Mouse (Mus musculus) midbrain, postnatal 0 days (tissue): Measurements from ENCODE around the gene Tpst2. TPM values are rescaled to one million over a fixed set of nuclear protein-coding genes. Genes with fewer than 3 reads are reported as not detected.

Source experiments
- ATAC-seq: fragments of 200-750 bp; cut with Nextera tagmentation; 2 replicates; pipeline ENCODE4 v1.8.0; 2017; ENCODE audit warnings: moderate number of reproducible peaks, mild to moderate bottlenecking, moderate TSS enrichment, moderate library complexity; ENCODE audit not compliant: low FRiP score
- DNase-seq: peaks from one replicate; pipeline ENCODE4 v3.0.0-alpha.2; 2015; ENCODE audit warnings: low spot score
- H3K27ac ChIP-seq: fragments of 300-500 bp; sonication (generic); 2 replicates; pipeline ENCODE4 v1.5.1; 2014; ENCODE audit warnings: low read depth, mild to moderate bottlenecking, low read length, mixed read lengths
- H3K27me3 ChIP-seq: fragments of 300-500 bp; sonication (generic); 2 replicates; pipeline ENCODE4 v1.6.1; 2014; ENCODE audit warnings: low read length, control low read depth, mixed read lengths; ENCODE audit not compliant: insufficient read depth
- H3K36me3 ChIP-seq: fragments of 300-500 bp; sonication (generic); 2 replicates; pipeline ENCODE4 v1.6.1; 2014; ENCODE audit warnings: low read length, control low read depth, mixed read lengths; ENCODE audit not compliant: insufficient read depth
- H3K4me1 ChIP-seq: fragments of 300-500 bp; sonication (generic); 2 replicates; pipeline ENCODE4 v1.6.1; 2014; ENCODE audit warnings: mild to moderate bottlenecking, control low read depth, antibody characterized with exemption, low read length, mixed read lengths; ENCODE audit not compliant: insufficient read depth
- H3K4me2 ChIP-seq: fragments of 300-500 bp; sonication (generic); 2 replicates; pipeline ENCODE4 v1.6.1; 2014; ENCODE audit warnings: low read depth, mild to moderate bottlenecking, low read length, mixed read lengths; ENCODE audit not compliant: poor library complexity, severe bottlenecking
- H3K4me3 ChIP-seq: fragments of 300-500 bp; sonication (generic); 2 replicates; pipeline ENCODE4 v1.5.1; 2014; ENCODE audit warnings: low read depth, mild to moderate bottlenecking, low read length, moderate library complexity
- H3K9ac ChIP-seq: fragments of 300-500 bp; sonication (generic); replicated peaks from 2 replicates; pipeline ENCODE4 v1.6.1; 2014; ENCODE audit warnings: mild to moderate bottlenecking, low read length, moderate library complexity, mixed read lengths; ENCODE audit not compliant: poor library complexity, severe bottlenecking
- H3K9me3 ChIP-seq: fragments of 300-500 bp; sonication (generic); 2 replicates; pipeline ENCODE4 v1.6.1; 2016; ENCODE audit warnings: low read length, control low read depth
- CTCF ChIP-seq: IDR thresholded peaks from 2 replicates; pipeline ENCODE4 v1.5.1; 2016; ENCODE audit warnings: antibody characterized with exemption, mild to moderate bottlenecking
- WGBS: fragments of 180-500 bp; shearing (Covaris S2); extraction: QIAGEN DNeasy Blood & Tissue Kit; methylation state at CpG from one replicate; pipeline ENCODE4 v1.1.7; 2014; 5-methylcytosine and 5-hydroxymethylcytosine counted together
- polyA plus RNA-seq: library from polyadenylated mRNA; unstranded; fragments of >200 nt; fragmentation: Nextera tagmentation; extraction: Ambion mirVana; gene quantifications from 2 replicates; pipeline ENCODE4 v1.2.1, GENCODE M21; 2015
- total RNA-seq: library from RNA; depleted of rRNA; stranded (reverse); fragments of >200 nt; gene quantifications from 2 replicates; pipeline ENCODE4 v1.2.3, GENCODE M21; 2014; rRNA removed

The Tpst2 gene
- total and polyA plus RNA-seq, 2 experiments from 2014 or later = 37.1 to 37.3 TPM

GRCm38 (mm10) chr5:112356322-112356721, 79.8 kb downstream of the Tpst2 start:
- Histone ChIP-seq H3K4me3 (no peak overlapping the region), H3K4me1 (no peaks in the 10 kb centered on the region), H3K9me3 (no peaks in the 10 kb centered on the region), H3K9ac (no peak overlapping the region), H3K27ac (no peak overlapping the region), H3K36me3 (peaks cover 38% of the 10 kb centered on the region), H3K4me2 (no peak overlapping the region), H3K27me3 (no peaks in the 10 kb centered on the region)
- TF ChIP-seq CTCF = no peak
- ATAC-seq (no peak), DNase-seq (no peak)
- WGBS = 87% methylated on average over 9 of the region's 9 CpGs

DNA sequence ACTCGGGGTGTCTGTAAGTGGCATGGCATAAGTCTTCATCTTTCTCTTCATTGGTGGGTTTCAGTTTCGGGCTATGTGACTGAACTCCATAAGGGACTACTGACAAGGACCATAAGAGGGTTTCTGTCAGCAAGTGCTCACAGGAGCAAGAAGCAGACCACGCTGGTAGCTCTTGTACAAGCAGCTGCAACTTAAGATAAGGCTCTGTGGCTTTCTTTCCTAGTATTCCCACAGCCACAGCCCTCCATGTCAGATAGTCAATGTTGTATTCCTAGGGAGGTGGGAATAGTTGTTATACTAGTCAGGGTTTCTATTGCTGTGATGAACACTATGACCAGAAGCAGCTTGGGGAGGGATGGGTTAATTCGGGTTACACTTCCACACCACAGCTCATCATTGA, 83.0 kb downstream of the Tpst2 start:
- TF ChIP-seq CTCF = no peak
- Histone ChIP-seq H3K9ac (no peak overlapping the region), H3K27ac (no peak overlapping the region), H3K36me3 (peaks cover 39% of the 10 kb centered on the region), H3K9me3 (no peaks in the 10 kb centered on the region), H3K4me1 (no peaks in the 10 kb centered on the region), H3K4me2 (no peak overlapping the region), H3K4me3 (no peak overlapping the region), H3K27me3 (no peaks in the 10 kb centered on the region)
- DNase-seq = no peak
- ATAC-seq = no peak
- 96% methylated on average over 4 of the region's 4 CpGs for WGBS

GRCm38 (mm10) chr5:112360077-112360476, 83.6 kb downstream of the Tpst2 start:
- no peak overlapping the region for H3K4me2 ChIP-seq
- H3K36me3 ChIP-seq = peaks cover 40% of the 10 kb centered on the region
- WGBS = 96% methylated on average over 3 of the region's 3 CpGs
- ATAC-seq = no peak
- H3K27ac ChIP-seq = no peak overlapping the region
- H3K4me1 ChIP-seq = no peaks in the 10 kb centered on the region
- H3K27me3 ChIP-seq = no peaks in the 10 kb centered on the region
- no peak for TF ChIP-seq CTCF
- no peaks in the 10 kb centered on the region for H3K9me3 ChIP-seq
- no peak for DNase-seq
- H3K9ac ChIP-seq = no peak overlapping the region
- H3K4me3 ChIP-seq = no peak overlapping the region

DNA sequence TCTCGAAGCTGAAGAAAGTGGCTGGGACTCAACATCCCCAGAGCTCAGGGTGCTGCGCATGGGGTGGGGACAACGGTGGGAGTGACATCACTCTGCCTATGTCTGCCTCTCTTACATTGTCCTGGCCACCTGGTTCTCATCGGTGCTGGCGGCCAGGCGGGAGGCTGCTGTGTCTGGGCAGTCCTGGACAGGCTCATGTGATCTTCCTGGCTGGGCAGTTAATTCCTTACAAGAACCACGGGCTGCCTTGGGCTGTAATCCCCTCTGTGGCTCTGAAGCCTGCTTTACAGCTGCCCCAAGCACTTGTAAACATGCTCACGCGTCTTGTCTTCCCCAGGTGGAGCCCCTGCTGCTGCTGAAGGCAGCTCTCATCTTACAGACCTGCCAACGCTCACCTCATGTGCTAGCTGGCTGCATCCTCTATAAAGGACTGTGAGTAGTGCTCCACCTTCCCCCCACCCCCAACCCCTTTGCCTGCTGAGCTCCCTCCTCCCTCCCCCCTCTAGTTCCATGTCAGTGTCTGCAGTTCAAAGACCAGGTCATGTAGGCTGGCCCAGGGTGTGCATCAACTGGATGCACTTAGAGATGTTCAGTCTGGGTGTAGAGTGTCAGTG, 87.8 kb downstream of the Tpst2 start:
- H3K4me1 ChIP-seq = no peaks in the 10 kb centered on the region
- ATAC-seq (no peak), DNase-seq (no peak)
- no peaks in the 10 kb centered on the region for H3K27me3 ChIP-seq
- H3K9ac ChIP-seq = no peak overlapping the region
- no peaks in the 10 kb centered on the region for H3K9me3 ChIP-seq
- no peak overlapping the region for H3K27ac ChIP-seq
- TF ChIP-seq CTCF = no peak
- H3K36me3 ChIP-seq = peaks cover 45% of the 10 kb centered on the region
- H3K4me3 ChIP-seq = no peak overlapping the region
- 69% methylated on average over 10 of the region's 10 CpGs for WGBS
- H3K4me2 ChIP-seq = no peak overlapping the region

Other genes starting within 250 kb of the Tpst2 start
- gene Cryba4, start 24.2 kb upstream of the Tpst2 start, total RNA-seq = 1.6 and 2.4 TPM in 2 replicates
- gene Cryba4, start 24.2 kb upstream of the Tpst2 start, polyA plus RNA-seq = 2.5 and 2.9 TPM in 2 replicates
- 7.2 and 11.5 TPM in 2 replicates for gene Crybb1, start 20.9 kb upstream of the Tpst2 start, total RNA-seq
- 13.1 and 13.2 TPM in 2 replicates for gene Crybb1, start 20.9 kb upstream of the Tpst2 start, polyA plus RNA-seq
- 19.8 and 20.8 TPM in 2 replicates for gene Tfip11, start 49.7 kb downstream of the Tpst2 start, total RNA-seq
- gene Tfip11, start 49.7 kb downstream of the Tpst2 start, polyA plus RNA-seq = 27.4 and 29.0 TPM in 2 replicates
- 60.5 and 69.6 TPM in 2 replicates for gene Srrd, start 66.3 kb downstream of the Tpst2 start, total RNA-seq
- gene Srrd, start 66.3 kb downstream of the Tpst2 start, polyA plus RNA-seq = 49.0 and 59.3 TPM in 2 replicates
- gene Hps4, start 66.4 kb downstream of the Tpst2 start, total RNA-seq = 34.9 and 41.1 TPM in 2 replicates
- gene Hps4, start 66.4 kb downstream of the Tpst2 start, polyA plus RNA-seq = 36.1 and 36.4 TPM in 2 replicates
- gene Gm6583, start 79.3 kb downstream of the Tpst2 start, total RNA-seq = not detected in 2 replicates
- gene Gm6583, start 79.3 kb downstream of the Tpst2 start, polyA plus RNA-seq = 0.12 TPM in 1 of 2 replicates, not detected in the other
- 167 and 192 TPM in 2 replicates for gene Asphd2, start 118.2 kb downstream of the Tpst2 start, total RNA-seq
- 153 and 162 TPM in 2 replicates for gene Asphd2, start 118.2 kb downstream of the Tpst2 start, polyA plus RNA-seq
- gene Gm6588, start 172.7 kb downstream of the Tpst2 start, total RNA-seq = not detected in 2 replicates
- 0.29 and 0.39 TPM in 2 replicates for gene Gm6588, start 172.7 kb downstream of the Tpst2 start, polyA plus RNA-seq